Mouse (Mus musculus): ENCODE data around the gene Oxsr1. TPM values are rescaled to one million over a fixed set of nuclear protein-coding genes. Genes with fewer than 3 reads are reported as not detected.

The Oxsr1 gene
- total RNA-seq, 2 experiments from 2014 or later = 28.9 to 33.6 TPM

Other genes starting within 250 kb of the Oxsr1 start
- gene Plcd1, start 228.9 kb downstream of the Oxsr1 start, total RNA-seq (2021) = 10 to 100 TPM; 12.6 to 14.9 TPM
- gene Dlec1, start 219.9 kb downstream of the Oxsr1 start, total RNA-seq (2021) = 1 to 10 TPM; 4.1 to 5.1 TPM
- 1 to 10 TPM; 1.3 to 1.7 TPM for gene Acaa1b, start 165.3 kb downstream of the Oxsr1 start, total RNA-seq (2021)
- not detected for gene Gm47289, start 163.3 kb downstream of the Oxsr1 start, total RNA-seq (2021)
- not detected for gene Slc22a13, start 113.3 kb downstream of the Oxsr1 start, total RNA-seq (2021)
- gene Acaa1a, start 17.2 kb upstream of the Oxsr1 start, total RNA-seq (2021) = 10 to 100 TPM; 73.1 to 79.8 TPM
- gene Myd88, start 19.0 kb upstream of the Oxsr1 start, total RNA-seq (2021) = 1 to 10 TPM; 6.2 to 6.5 TPM
- gene Xylb, start 35.0 kb upstream of the Oxsr1 start, total RNA-seq (2021) = 1 to 10 TPM; 3.9 to 4.0 TPM
- gene Slc22a14, start 43.1 kb upstream of the Oxsr1 start, total RNA-seq (2021) = not detected
- gene Acvr2b, start 79.7 kb upstream of the Oxsr1 start, total RNA-seq (2021) = 10 to 100 TPM; 16.5 to 19.3 TPM
- gene Exog, start 122.5 kb upstream of the Oxsr1 start, total RNA-seq (2021) = 10 to 100 TPM; 24.1 to 24.7 TPM